Mouse (Mus musculus): ENCODE data around the gene Ctnnb1.

Ctnnb1 gene

GRCm38 (mm10) chr9:120926939-120927606, 1.9 kb upstream of the Ctnnb1 start:
- peak; percentile 32 for DNase-seq (ENCODE audit: low spot score)

- no peak for DNase-seq (ENCODE audit: low spot score)
Measured at GRCm38 (mm10) chr9:120930021-120930420, 1.0 kb downstream of the Ctnnb1 start.

- DNase-seq (ENCODE audit: low spot score): no peak
Measured at GRCm38 (mm10) chr9:120930811-120931210, 1.8 kb downstream of the Ctnnb1 start.

GRCm38 (mm10) chr9:120932371-120932770, 3.4 kb downstream of the Ctnnb1 start:
- peak; percentile 36 for DNase-seq (ENCODE audit: low spot score)

GRCm38 (mm10) chr9:120932797-120933586, 4.0 kb downstream of the Ctnnb1 start:
- peak; percentile 95 for DNase-seq (ENCODE audit: low spot score)

GRCm38 (mm10) chr9:120933587-120933885, 4.5 kb downstream of the Ctnnb1 start:
- DNase-seq (ENCODE audit: low spot score): no peak

- DNase-seq (ENCODE audit: low spot score): peak; percentile 74
Measured at GRCm38 (mm10) chr9:120933886-120934758, 5.1 kb downstream of the Ctnnb1 start.

- DNase-seq (ENCODE audit: low spot score): no peak
Measured at GRCm38 (mm10) chr9:120934821-120935633, 6.0 kb downstream of the Ctnnb1 start.

- DNase-seq (ENCODE audit: low spot score): no peak
Measured at GRCm38 (mm10) chr9:120935634-120935922, 6.6 kb downstream of the Ctnnb1 start.

- peak; percentile 86 for DNase-seq (ENCODE audit: low spot score)
Measured at GRCm38 (mm10) chr9:120936351-120936750, 7.3 kb downstream of the Ctnnb1 start.

GRCm38 (mm10) chr9:120940858-120941257, 11.8 kb downstream of the Ctnnb1 start:
- no peak for DNase-seq (ENCODE audit: low spot score)

- no peak for DNase-seq (ENCODE audit: low spot score)
Measured at GRCm38 (mm10) chr9:120943757-120944156, 14.7 kb downstream of the Ctnnb1 start.

GRCm38 (mm10) chr9:120944211-120944610, 15.2 kb downstream of the Ctnnb1 start:
- no peak for DNase-seq (ENCODE audit: low spot score)

GRCm38 (mm10) chr9:120946131-120946530, 17.1 kb downstream of the Ctnnb1 start:
- no peak for DNase-seq (ENCODE audit: low spot score)

- DNase-seq (ENCODE audit: low spot score): no peak
Measured at GRCm38 (mm10) chr9:120948832-120949231, 19.8 kb downstream of the Ctnnb1 start.

- DNase-seq (ENCODE audit: low spot score): no peak
Measured at GRCm38 (mm10) chr9:120950761-120951160, 21.7 kb downstream of the Ctnnb1 start.

- DNase-seq (ENCODE audit: low spot score): no peak
Measured at GRCm38 (mm10) chr9:120951947-120952346, 22.9 kb downstream of the Ctnnb1 start.

- DNase-seq (ENCODE audit: low spot score): no peak
Measured at GRCm38 (mm10) chr9:120958051-120958450, 29.0 kb downstream of the Ctnnb1 start.

GRCm38 (mm10) chr9:120958560-120958959, 29.5 kb downstream of the Ctnnb1 start:
- no peak for DNase-seq (ENCODE audit: low spot score)

- DNase-seq (ENCODE audit: low spot score): no peak
Measured at GRCm38 (mm10) chr9:120959225-120959624, 30.2 kb downstream of the Ctnnb1 start.

- no peak for DNase-seq (ENCODE audit: low spot score)
Measured at GRCm38 (mm10) chr9:120960611-120961010, 31.6 kb downstream of the Ctnnb1 start.

- DNase-seq (ENCODE audit: low spot score): no peak
Measured at GRCm38 (mm10) chr9:120961466-120961865, 32.5 kb downstream of the Ctnnb1 start.

All from embryo, embryonic 10 days (tissue).